Mouse (Mus musculus) cortical plate, adult 2 months (tissue): Measurements from ENCODE around the gene Saxo2.

Experiments used
- CTCF ChIP-seq: fragments of 200-500 bp; IDR thresholded peaks from 2 replicates; pipeline ENCODE4 v1.5.1; 2011; ENCODE audit warnings: mild to moderate bottlenecking, control low read depth, low read length; ENCODE audit not compliant: insufficient read depth; ENCODE audit errors: extremely low read depth
- POLR2A ChIP-seq: fragments of 200-500 bp; IDR thresholded peaks from 2 replicates; pipeline ENCODE4 v1.6.1; 2011; ENCODE audit warnings: mild to moderate bottlenecking, low read length, control low read depth; ENCODE audit not compliant: insufficient read depth; ENCODE audit errors: extremely low read depth

DNA sequence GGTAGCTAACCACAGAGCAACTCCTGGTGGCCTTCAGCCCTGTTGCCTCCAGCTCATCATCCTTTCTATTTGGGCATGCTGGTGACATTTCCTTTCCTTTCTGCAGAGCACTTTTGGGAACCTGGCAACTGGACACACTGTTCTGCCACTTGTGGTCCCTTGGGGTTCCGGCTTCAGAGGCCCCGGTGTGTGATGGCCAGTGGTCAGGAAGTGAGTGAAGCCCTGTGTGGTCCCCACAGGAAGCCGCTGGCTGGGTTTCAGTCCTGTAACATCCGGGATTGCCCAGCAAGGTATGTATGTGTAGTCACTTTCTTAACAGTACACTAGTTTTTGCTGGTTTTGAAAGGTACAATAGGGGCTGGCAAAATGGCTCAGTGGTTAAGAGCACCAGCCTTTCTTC, 46.3 kb downstream of the Saxo2 start:
- TF ChIP-seq CTCF, result no peak
- TF ChIP-seq POLR2A, result no peak
